Mouse (Mus musculus) frontal cortex, postnatal 14 days (tissue): Measurements from ENCODE around the gene Zfp185.
"Not testable (repeated sequence)": the region's sequence is repeated elsewhere in the genome, so short reads cannot be mapped to it uniquely, and the experiment has no call there.

Experiments
- DNase-seq, 2 experiments: peaks; one replicate each; pipeline ENCODE4 v3.0.0; 2022; ENCODE audit warnings: low spot score in 2 of 2

Gene Zfp185

DNA sequence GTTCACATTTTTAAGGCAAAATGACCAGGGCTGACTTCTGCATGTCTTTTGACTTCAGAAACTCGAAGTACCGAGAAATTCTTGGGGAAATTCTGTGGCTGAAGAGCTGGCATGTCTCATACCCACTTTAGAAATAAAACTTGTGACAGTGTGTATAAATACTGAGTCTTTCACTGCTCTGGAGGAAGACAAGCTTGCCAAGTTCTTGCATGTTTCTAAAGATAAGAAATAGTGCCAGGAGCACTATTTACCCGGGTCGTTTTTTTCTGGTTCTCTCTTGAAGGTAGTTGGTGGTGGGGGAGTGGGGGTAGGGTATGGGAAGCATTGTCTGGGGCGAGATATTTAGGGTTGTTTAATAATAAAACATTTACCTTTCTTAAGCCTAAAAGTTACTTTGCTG is 75.2 kb downstream of the Zfp185 start:
- DNase-seq = no peak

DNA sequence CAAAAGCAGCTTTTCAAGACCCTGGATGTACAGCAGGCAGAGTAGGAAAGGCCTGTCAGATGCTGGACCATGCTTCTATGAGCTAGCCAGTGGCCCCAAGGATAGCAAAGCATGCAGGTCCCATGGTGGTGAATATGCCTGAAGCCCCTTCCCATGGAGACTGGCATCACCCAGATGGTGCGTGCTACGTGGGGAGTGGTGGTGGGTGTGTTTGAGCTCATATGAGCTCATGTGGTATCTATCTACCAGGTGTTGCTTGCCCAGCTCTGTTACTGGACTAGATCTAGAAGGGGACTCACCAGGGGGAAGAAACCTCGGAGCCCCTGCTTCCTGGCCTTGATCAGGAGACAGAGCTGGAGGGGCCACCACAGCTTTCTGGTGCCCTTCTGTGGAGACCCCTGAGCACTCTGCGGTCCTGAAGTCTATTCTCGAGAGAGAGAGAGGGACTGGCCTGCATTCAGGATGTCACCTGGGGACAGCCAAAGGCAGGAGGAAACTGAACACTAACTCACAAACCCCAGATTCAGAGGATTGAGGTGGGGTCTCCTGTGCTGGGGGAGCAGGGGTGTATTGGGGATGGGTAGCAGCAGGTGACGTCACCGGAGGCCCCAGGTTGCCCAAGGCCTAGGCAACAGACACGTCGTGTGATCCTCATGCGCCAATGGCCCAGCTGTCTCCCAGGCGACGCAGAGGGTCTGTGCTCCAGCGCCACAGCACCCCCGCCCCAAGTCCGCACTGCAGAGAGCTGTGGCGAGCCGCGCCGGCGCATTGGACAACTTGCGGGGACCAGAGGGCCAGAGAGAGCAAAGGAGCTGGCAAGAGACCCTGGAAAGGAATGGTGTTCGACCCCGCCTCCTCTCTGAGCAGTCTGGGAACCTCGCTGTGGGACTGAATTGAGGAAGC is 76.6 kb downstream of the Zfp185 start:
- peak in 1 of 2 experiments; percentile 33 for DNase-seq

- no peak for DNase-seq
These were observed 77.3 kb downstream of the Zfp185 start, which contains the start of gene Pnma3 for GRCm38 (mm10) chrX:73064415-73064793. TSS of gene Pnma3 (plus strand) at chrX:73064787.

DNA sequence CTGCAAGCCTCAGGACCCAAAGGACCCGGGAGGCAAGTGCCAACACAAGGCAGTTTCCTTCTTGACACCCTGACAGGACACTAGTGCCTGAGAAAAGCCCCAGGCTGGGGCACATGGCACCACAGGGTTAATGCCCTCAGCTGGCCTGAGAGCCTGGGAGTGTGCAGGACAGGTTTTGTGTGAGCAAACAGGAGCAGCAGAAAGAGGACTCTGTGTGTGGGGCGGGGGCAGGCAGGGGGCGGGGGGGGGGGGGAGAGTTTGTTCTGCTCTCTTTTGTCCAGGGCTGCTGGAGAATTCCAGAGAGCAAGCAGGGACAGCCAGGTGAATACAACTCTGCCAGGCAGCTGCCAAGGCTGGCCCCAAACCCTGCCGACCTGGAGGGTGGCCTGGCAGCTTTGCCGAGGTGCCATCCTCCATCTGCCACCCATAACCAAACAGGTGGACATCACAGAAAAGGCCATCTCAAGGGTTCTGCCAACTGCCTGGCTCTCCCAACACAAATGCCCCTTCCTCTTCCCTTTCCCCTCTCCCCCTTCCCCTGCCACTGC is 79.7 kb downstream of the Zfp185 start:
- DNase-seq = not testable (repeated sequence)
